Mouse (Mus musculus) brain, embryonic 14.5 days (tissue): ENCODE data around the gene Fam198b. TPM values are rescaled to one million over a fixed set of nuclear protein-coding genes. Genes with fewer than 3 reads are reported as not detected.

Experiments used
- DNase-seq: peaks from one replicate; pipeline ENCODE4 v3.0.0-alpha.2; 2011; ENCODE audit warnings: low read depth
- CTCF ChIP-seq: fragments of 200-500 bp; IDR thresholded peaks from 2 replicates; pipeline ENCODE4 v1.5.1; 2012; ENCODE audit warnings: inconsistent platforms, mild to moderate bottlenecking, moderate library complexity, borderline replicate concordance; ENCODE audit not compliant: insufficient read depth, insufficient read length; ENCODE audit errors: extremely low read depth
- POLR2A ChIP-seq: fragments of 200-500 bp; IDR thresholded peaks from 2 replicates; pipeline ENCODE4 v1.6.1; 2012; ENCODE audit warnings: mild to moderate bottlenecking, inconsistent platforms, borderline replicate concordance; ENCODE audit not compliant: poor library complexity, insufficient read depth, insufficient read length, severe bottlenecking; ENCODE audit errors: extremely low read depth
- polyA plus RNA-seq: library from polyadenylated mRNA; depleted of rRNA; stranded (reverse); fragments of >200 nt; gene quantifications from 2 replicates; pipeline ENCODE4 v1.2.3, GENCODE M21; 2012

Gene Fam198b
- polyA plus RNA-seq, 1 experiment: 2.6 TPM

DNA sequence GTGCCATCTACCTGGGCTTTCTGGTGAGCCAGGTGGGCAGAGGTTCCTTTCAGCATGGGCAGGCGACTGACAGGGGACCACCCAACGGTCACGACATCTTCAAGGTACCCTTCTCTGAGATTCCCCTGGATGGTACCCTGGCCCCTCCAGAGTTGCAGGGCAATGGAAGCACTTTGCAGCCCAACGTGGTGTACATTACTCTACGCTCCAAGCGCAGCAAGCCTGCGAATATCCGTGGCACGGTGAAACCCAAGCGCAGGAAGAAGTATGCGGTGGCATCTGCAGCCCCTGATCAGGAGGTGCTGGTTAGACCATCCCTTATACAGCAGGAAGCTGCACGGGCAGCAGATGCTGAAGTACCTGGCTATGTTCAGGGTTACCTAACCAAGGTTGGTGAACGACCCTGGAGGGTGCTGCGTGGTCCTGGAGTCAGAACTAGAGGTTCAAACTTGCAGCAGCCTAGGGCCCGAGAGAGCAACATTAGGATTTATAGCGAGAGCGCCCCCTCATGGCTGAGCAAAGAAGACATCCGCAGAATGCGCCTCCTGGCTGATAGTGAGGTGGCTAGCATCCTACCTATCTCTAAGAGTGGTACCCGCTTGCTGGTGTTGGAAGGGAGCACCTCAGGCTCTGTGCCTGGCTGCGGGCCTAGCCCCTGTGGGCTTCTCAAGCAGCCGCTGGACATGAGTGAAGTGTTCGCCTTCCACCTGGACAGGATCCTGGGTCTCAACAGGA is 2.2 kb downstream of the Fam198b start:
- DNase-seq: no peak

DNA sequence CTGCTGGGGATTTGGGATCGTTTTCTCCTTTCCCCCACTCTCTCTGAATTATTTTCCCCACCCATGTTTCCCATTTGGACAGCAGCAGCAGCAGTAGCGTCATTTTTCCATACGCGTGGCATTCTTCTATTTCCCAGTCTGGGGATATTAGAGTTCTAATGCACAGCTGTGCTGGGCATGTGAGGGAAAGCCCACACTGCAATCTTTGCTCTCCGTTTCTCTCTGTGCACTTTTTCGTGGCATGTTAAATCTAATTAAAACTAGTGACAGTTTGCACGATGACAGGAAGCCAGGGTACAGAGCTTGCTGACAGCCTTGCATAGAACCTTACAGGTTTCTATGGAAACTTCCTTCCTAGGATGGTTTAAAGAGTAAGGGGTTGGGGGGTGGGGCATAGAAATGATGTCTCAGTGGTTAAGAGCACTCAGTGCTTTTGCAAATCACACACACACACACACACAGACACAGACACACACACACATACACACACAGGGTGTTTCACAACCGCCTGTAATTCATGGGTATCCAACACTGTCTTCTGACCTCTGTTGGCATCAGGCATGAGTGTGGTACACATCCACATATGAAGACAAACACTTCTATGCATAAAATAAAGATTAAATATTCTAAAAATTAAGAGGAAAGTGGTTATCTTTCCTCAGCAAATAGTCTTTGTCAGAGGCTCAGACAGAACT is 3.0 kb downstream of the Fam198b start:
- no peak for TF ChIP-seq POLR2A
- TF ChIP-seq CTCF: no peak
- DNase-seq: peak; percentile 54

More for the DNA sequence above, 2.2 kb downstream of the Fam198b start:
- TF ChIP-seq POLR2A (no peak), CTCF (no peak)

DNA sequence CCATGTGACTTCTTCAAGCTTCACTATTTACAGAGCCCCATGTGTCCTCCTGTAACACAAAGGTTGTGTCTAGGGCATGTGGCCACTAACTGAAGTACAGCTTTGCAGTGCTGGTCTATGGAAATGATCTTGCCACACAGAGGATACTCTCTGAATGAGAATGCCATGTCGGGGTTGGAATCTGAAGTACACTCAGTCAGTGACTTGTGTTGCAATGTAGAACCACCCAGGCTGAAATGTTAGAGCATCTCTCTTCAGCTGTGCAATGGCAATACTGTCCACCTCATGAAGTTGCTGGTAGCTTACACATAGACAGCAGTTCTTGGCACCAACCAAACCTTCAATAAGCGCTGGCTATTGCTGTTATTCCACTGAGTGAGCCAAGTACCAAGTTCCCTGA is 3.6 kb downstream of the Fam198b start:
- no peak for TF ChIP-seq CTCF
- TF ChIP-seq POLR2A: no peak
- DNase-seq: no peak

DNA sequence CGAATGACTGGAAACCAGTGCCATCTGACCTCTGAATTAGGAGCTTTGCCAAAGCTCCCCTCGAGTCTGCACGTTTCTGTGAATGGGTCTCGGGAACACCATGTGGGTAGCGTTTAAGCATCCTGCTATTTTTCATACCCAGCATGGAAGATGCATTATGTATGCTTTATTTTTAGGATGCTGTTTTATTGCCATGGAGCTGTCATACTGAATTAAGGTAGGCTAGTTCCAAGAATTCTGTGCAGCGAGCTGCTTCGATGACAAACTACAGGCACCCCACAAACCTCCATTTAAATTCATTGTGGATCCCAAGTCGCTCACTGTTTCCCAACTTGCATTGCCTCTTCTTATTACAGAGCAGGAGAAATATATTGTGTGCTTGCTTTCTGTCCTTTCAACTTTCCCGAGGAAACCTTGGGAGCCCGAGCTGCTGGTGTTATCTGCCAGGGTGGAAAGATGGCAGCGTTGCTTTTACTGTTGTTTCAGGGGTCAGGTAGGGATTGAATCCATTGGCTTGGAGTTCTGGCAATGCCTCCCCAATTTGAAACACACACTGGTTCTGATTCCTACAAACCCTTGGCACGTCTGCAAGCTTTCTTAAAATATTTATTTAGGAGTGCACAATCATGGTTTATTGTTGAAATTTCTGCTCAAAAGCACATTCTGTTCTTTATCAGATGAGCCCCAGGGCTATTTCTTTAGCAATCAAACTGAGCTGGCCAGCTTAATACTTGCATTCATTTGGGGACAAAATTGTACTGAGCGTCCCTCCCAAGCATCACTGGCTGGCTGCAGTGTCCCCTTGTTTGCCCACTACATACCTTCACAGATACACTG is 13.4 kb downstream of the Fam198b start:
- TF ChIP-seq CTCF (no peak), POLR2A (no peak)
- peak; percentile 14 for DNase-seq

DNA sequence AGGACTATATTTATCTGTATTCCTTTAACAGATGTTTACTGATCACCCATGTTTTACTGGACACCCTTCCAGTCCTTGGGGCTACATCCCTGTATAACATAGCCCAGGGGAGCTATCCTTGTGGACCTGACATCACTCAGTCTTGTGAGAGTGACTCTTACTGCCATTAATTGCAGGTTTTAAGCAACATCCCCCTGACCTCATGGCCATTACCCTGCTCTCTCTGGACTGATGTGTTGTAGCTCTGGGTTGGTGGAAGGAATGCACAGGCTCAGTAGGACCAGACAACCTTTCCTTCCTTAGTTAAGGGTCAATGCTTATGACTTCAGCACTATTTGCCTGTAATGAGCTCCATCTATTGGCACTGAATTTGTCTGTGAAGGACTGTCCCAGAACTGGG is 14.2 kb downstream of the Fam198b start:
- TF ChIP-seq POLR2A: no peak
- no peak for TF ChIP-seq CTCF
- no peak for DNase-seq

DNA sequence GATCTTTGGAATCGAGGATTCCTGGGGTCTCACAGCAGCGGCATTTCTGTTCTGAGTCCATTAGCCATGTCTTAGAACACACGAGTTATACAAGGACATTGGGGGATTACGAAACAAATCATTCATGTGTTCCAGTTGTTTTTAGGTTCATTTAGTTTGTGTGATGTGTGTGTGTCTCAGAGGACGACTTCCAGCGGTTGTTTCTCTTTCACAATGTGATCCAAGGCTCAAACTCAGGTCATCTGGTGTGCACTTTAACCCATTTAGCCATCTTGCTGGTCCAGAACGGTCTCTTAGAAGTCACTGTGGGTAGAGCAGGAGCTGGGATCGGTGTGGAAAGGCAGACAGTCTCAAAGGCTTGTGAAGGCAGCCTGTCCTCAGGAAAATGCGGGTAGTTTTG is 15.6 kb downstream of the Fam198b start:
- no peak for TF ChIP-seq POLR2A
- no peak for TF ChIP-seq CTCF
- DNase-seq: no peak

DNA sequence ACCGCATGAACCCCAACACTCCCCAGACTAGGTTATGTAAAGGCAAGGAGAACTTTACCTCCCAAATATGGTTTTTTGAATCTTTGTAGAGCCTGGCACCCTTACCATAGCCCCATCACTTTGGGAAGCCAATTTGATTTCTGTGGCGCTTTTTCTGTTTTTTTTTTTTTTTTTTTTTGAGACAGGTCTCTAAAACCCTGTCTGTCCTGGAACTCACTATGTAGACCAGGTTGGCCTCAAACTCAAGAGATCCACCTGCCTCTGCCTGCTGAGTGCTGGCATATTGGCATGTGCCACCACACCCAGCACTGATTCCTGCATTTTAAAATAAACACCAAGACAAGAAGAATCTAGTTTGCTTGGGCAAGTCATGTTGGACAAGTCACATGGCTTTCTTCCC is 16.2 kb downstream of the Fam198b start:
- DNase-seq: no peak
- TF ChIP-seq POLR2A (no peak), CTCF (no peak)

DNA sequence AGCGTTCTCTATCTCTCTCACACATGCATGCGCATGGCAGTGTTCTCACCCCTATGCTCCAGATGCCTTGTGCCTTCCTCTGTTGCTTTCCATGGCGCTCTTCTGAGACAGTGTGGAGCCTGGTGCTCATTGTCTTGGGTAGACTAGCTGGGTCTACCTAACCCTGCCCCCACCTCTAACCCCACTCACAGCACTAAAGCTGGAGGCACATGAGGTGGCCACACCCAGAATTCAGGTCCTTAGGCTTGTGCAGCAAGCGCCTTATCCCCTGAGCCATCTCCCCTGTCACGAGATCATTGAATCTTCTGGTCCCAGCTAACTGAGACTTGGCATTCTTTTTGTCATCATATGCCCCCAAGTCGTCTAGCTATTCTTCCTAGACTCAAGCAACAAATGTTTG is 17.0 kb downstream of the Fam198b start:
- DNase-seq: no peak
- TF ChIP-seq POLR2A: no peak

DNA sequence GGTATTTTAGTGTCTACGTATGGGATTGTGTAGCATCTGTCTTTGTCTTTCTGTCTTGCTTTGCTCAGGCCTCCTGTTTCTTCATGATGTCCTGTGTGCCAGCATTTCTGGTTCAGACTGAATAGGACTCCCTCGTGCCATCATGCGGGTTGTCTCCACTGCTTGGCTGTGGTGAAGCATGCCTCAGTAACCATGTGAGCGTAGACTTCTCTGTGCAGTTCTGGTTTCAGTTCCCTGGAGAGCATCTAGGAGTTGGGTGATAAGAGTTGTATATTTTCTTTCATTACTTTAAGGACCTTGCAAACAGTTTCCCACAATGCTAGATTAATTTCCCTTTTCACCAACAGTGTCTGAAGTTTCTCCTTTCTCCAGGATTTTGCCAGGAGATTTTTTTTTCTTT is 17.4 kb downstream of the Fam198b start:
- no peak for DNase-seq
- TF ChIP-seq CTCF (no peak), POLR2A (no peak)

DNA sequence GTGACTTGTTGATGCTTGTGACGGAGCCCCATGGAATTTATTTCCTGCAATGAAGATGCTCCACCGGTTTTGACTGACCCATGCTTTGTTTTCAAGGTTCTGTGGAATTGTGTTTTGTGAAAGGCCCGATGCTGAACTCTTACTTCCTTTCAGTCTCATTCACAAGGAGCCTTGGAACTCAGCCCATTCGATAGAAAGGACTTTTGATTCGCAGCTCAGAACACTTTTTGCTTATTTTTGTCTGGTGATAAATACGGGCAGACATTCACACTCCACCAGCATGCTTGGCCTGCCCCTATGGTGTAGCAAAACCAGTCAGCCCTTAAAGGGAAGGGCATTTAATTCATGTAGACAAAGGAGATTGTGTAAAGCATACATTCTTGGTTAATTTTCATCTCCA is 19.5 kb downstream of the Fam198b start:
- DNase-seq: peak; percentile 84
- no peak for TF ChIP-seq CTCF
- no peak for TF ChIP-seq POLR2A

DNA sequence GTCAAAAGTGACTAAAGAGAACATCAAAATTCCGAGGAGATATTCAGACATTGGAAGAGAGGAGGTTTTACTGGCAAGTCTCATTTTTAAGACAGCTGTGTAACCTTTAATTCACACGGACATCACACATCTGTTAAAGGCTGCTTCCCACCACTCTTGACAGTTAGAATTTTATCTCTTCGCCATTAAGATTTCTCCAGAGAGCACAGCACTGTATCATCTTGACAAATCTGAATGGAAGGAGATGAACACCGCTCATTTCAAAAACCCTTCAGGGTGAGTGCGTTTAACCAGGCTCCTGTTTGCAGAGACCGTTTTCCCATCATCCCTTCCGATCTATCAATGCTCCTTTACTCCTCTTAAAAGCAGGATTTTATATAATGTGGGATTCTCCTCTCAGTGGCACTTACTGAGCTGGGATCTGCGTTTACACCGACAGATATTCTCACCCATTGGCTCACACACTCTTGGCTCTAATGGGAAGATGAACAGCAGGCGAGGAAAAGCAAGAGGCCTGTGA is 20.0 kb downstream of the Fam198b start:
- TF ChIP-seq POLR2A: no peak
- no peak for TF ChIP-seq CTCF
- DNase-seq: peak; percentile 53
